In genomic region chr7:69599866-69600265, GRCm38 (mm10) we compare ENCODE assay signal across 19 mouse cellular contexts.
"Had no signal": no experiment of that assay in that cellular context is flagged by ENCODE, and none has a peak within 500 bp of the region (broad histone marks: within the 10 kb centered on the region; RNA-seq: fewer than 3 reads in every experiment).

No protein-coding gene starts in this region.

- H3K4me2 ChIP-seq: intestine, embryonic 15.5 days; limb, embryonic 12.5 days; limb, embryonic 15.5 days; liver, embryonic 11.5 days; lung, embryonic 14.5 days; midbrain, embryonic 12.5 days; midbrain, embryonic 15.5 days; neural tube, embryonic 12.5 days; neural tube, embryonic 15.5 days had no signal

- DNase-seq: left cerebral cortex, postnatal 4 days; liver, postnatal 0 days; lung, embryonic 14.5 days; right cerebral cortex, adult 18-20 months; right cerebral cortex, postnatal 25 days; thymus, adult 18-20 months; thymus, postnatal 36 days had no signal

- H3K9ac ChIP-seq: intestine, embryonic 15.5 days; limb, embryonic 12.5 days; limb, embryonic 15.5 days; liver, embryonic 14.5 days; liver, postnatal 0 days; lung, embryonic 14.5 days; midbrain, embryonic 12.5 days; midbrain, embryonic 15.5 days; neural tube, embryonic 12.5 days; neural tube, embryonic 15.5 days had no signal

- ATAC-seq: intestine, embryonic 15.5 days; liver, postnatal 0 days; lung, postnatal 0 days; midbrain, embryonic 15.5 days had no signal

- H3K27me3 ChIP-seq: intestine, embryonic 15.5 days; limb, embryonic 12.5 days; limb, embryonic 15.5 days; midbrain, embryonic 12.5 days; midbrain, embryonic 15.5 days; neural tube, embryonic 12.5 days; neural tube, embryonic 15.5 days had no signal

- H3K9me3 ChIP-seq: intestine, embryonic 15.5 days; limb, embryonic 12.5 days; limb, embryonic 15.5 days; midbrain, embryonic 12.5 days; midbrain, embryonic 15.5 days; neural tube, embryonic 12.5 days; neural tube, embryonic 15.5 days had no signal

- H3K27ac ChIP-seq: intestine, embryonic 15.5 days; kidney, postnatal 0 days; limb, embryonic 12.5 days; limb, embryonic 15.5 days; liver, embryonic 14.5 days; macrophage; midbrain, embryonic 12.5 days; midbrain, embryonic 15.5 days; neural tube, embryonic 12.5 days; neural tube, embryonic 15.5 days had no signal

- H3K4me1 ChIP-seq: intestine, embryonic 15.5 days; limb, embryonic 12.5 days; limb, embryonic 15.5 days; midbrain, embryonic 12.5 days; midbrain, embryonic 15.5 days; neural tube, embryonic 12.5 days; neural tube, embryonic 15.5 days had no signal

- H3K4me3 ChIP-seq: intestine, embryonic 15.5 days; limb, embryonic 12.5 days; limb, embryonic 15.5 days; midbrain, embryonic 12.5 days; midbrain, embryonic 15.5 days; neural tube, embryonic 12.5 days; neural tube, embryonic 15.5 days had no signal

- H3K36me3 ChIP-seq: intestine, embryonic 15.5 days; limb, embryonic 12.5 days; limb, embryonic 15.5 days; midbrain, embryonic 12.5 days; midbrain, embryonic 15.5 days; neural tube, embryonic 12.5 days; neural tube, embryonic 15.5 days had no signal
